Mouse (Mus musculus) limb, embryonic 14.5 days (tissue): ENCODE results near the gene Gfral. TPM values are rescaled to one million over a fixed set of nuclear protein-coding genes. Genes with fewer than 3 reads are reported as not detected.

Source experiments
- ATAC-seq: fragments of 200-750 bp; cut with Nextera tagmentation; 2 replicates; pipeline ENCODE4 v1.8.0; 2017; ENCODE audit warnings: low read depth, moderate number of reproducible peaks, moderate TSS enrichment; ENCODE audit not compliant: low FRiP score
- DNase-seq: peaks from one replicate; pipeline ENCODE4 v3.0.0-alpha.2; 2015; ENCODE audit warnings: low spot score
- H3K27ac ChIP-seq: fragments of 300-500 bp; sonication (generic); replicated peaks from 2 replicates; pipeline ENCODE4 v1.5.1; 2014; ENCODE audit warnings: low read depth, mild to moderate bottlenecking, low read length, moderate library complexity, mixed read lengths
- H3K27me3 ChIP-seq: fragments of 300-500 bp; sonication (generic); 2 replicates; pipeline ENCODE4 v1.6.1; 2014; ENCODE audit warnings: low read length, mixed read lengths; ENCODE audit not compliant: control insufficient read depth, insufficient read depth
- H3K36me3 ChIP-seq: fragments of 300-500 bp; sonication (generic); 2 replicates; pipeline ENCODE4 v1.6.1; 2014; ENCODE audit warnings: mild to moderate bottlenecking, low read length, moderate library complexity, mixed read lengths; ENCODE audit not compliant: control insufficient read depth, insufficient read depth
- H3K4me1 ChIP-seq: fragments of 300-500 bp; sonication (generic); 2 replicates; pipeline ENCODE4 v1.6.1; 2014; ENCODE audit warnings: antibody characterized with exemption, low read length, mixed read lengths; ENCODE audit not compliant: control insufficient read depth, insufficient read depth
- H3K4me2 ChIP-seq: fragments of 300-500 bp; sonication (generic); replicated peaks from 2 replicates; pipeline ENCODE4 v1.6.1; 2014; ENCODE audit warnings: low read depth, mild to moderate bottlenecking, low read length, moderate library complexity; ENCODE audit not compliant: severe bottlenecking
- H3K4me3 ChIP-seq: fragments of 300-500 bp; sonication (generic); replicated peaks from 2 replicates; pipeline ENCODE4 v1.5.1; 2014; ENCODE audit warnings: low read length
- H3K9ac ChIP-seq: fragments of 300-500 bp; sonication (generic); 2 replicates; pipeline ENCODE4 v1.6.1; 2014; ENCODE audit warnings: mild to moderate bottlenecking, low read depth, low read length, moderate library complexity; ENCODE audit not compliant: severe bottlenecking
- H3K9me3 ChIP-seq: fragments of 300-500 bp; sonication (generic); 2 replicates; pipeline ENCODE4 v1.6.1; 2016; ENCODE audit warnings: low read length; ENCODE audit not compliant: control insufficient read depth
- POLR2A ChIP-seq: fragments of 200-500 bp; IDR thresholded peaks from 2 replicates; pipeline ENCODE4 v1.8.0; 2012; ENCODE audit warnings: inconsistent platforms, mild to moderate bottlenecking, moderate library complexity, borderline replicate concordance; ENCODE audit not compliant: insufficient read depth, insufficient read length; ENCODE audit errors: extremely low read depth
- WGBS: fragments of 180-500 bp; shearing (Covaris S2); extraction: QIAGEN DNeasy Blood & Tissue Kit; methylation state at CpG from one replicate; pipeline ENCODE4 v1.1.7; 2014; 5-methylcytosine and 5-hydroxymethylcytosine counted together
- polyA plus RNA-seq, 2 experiments: library from polyadenylated mRNA; depleted of rRNA in 1 of 2; stranded (reverse) in 1 of 2; unstranded in 1 of 2; fragments of >200 nt; fragmentation: Nextera tagmentation in 1 of 2; extraction: Ambion mirVana in 1 of 2; gene quantifications; 2 replicates each; pipeline versions ENCODE4 v1.2.1 to v1.2.3; 2012 to 2014

Gene Gfral
- polyA plus RNA-seq, 2 experiments: not detected

DNA sequence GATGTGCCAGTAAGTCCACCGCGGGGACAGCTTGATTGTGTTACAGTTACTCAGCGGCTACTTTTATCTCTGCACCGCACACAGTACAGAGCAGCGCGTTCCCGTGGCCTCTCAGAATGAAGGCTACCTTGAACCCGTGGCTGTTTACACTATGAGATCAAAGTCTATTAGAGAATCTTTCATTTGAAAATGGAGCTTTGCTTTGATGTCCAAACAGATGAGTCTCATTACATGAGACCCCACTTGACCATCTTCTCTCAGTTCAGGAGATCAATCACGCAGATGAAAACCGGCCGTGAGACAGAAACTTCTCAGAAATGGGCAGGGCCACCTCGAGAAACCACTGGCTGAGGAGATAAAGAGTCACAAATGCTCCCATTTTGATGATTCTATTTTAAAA lies 23.8 kb upstream of the Gfral start:
- H3K4me3 ChIP-seq: peak overlapping the region; percentile 18; the same call in 1 of the 2 replicates
- H3K4me2 ChIP-seq: peak overlapping the region; percentile 81
- no peak for DNase-seq
- no peaks in the 10 kb centered on the region for H3K36me3 ChIP-seq
- 19% methylated on average over 12 of the region's 12 CpGs for WGBS
- no peak overlapping the region for H3K9ac ChIP-seq
- TF ChIP-seq POLR2A: no peak
- H3K4me1 ChIP-seq: peaks cover 6% of the 10 kb centered on the region
- H3K27me3 ChIP-seq: no peaks in the 10 kb centered on the region
- ATAC-seq: no peak
- H3K9me3 ChIP-seq: no peaks in the 10 kb centered on the region
- no peak overlapping the region for H3K27ac ChIP-seq

DNA sequence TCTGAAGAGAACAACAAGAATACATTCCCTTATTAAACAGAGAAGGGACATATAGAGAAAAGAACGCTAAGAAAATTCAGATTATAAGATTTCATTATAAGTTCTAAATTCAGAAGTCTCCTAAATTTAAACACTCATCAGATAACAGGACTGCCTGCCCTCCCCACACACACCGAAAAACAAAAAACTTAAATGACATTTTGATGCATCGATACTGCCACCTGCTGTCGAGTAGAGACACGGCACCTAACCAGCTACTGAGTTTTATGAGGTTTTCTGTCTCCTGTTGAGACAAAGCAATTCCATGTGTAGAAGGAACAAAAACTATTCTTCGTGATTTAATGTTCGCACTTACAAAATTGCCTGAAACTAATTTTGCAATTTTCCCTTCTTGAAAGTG lies 23.2 kb upstream of the Gfral start:
- Histone ChIP-seq H3K4me3 (peak overlapping the region; percentile 39), H3K9me3 (no peaks in the 10 kb centered on the region), H3K27ac (0 out of 2 replicates have a peak overlapping the region, but pooled peaks have one; percentile 58), H3K27me3 (no peaks in the 10 kb centered on the region), H3K9ac (peak overlapping the region; percentile 55), H3K4me1 (peaks cover 3% of the 10 kb centered on the region), H3K4me2 (peak overlapping the region; percentile 81), H3K36me3 (no peaks in the 10 kb centered on the region)
- DNase-seq: peak; percentile 89
- peak; percentile 81 for ATAC-seq
- 2% methylated on average over 7 of the region's 7 CpGs for WGBS
- no peak for TF ChIP-seq POLR2A

DNA sequence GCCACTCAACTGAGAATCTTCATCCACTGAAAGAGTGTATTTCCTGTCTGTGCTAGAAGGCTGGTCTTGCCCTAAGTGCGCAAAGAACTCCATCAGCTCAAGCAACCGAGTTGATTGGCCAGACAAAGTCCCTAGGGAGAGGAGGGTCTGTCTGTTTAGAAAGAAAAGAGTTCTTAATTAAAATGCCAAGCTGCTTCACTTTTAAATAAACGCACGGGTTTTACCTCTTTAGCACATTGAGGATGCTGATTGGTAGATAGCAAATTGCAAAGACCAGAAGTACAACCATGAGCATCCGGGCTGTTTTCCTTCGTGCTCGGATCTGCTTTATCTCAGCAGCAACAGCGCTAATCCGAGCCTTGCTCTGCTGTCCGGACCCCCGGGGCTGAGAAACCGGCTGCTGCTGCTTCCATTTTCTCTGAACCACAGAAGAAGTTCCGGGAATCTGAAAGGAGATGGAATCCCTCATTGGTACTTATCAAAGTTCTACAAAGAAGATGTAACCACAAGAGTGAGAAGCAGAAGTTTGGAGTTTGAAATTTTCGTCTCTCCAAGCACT lies 22.6 kb upstream of the Gfral start:
- Histone ChIP-seq H3K4me1 (peaks cover 3% of the 10 kb centered on the region), H3K36me3 (no peaks in the 10 kb centered on the region), H3K9ac (peak overlapping the region; percentile 55), H3K9me3 (no peaks in the 10 kb centered on the region), H3K4me2 (peak overlapping the region; percentile 81), H3K27me3 (no peaks in the 10 kb centered on the region), H3K4me3 (peak overlapping the region; percentile 39), H3K27ac (peak overlapping the region; percentile 58; the same call in 1 of the 2 replicates)
- DNase-seq (peak; percentile 44), ATAC-seq (peak; percentile 55)
- no peak for TF ChIP-seq POLR2A
- 3% methylated on average over 14 of the region's 14 CpGs for WGBS

DNA sequence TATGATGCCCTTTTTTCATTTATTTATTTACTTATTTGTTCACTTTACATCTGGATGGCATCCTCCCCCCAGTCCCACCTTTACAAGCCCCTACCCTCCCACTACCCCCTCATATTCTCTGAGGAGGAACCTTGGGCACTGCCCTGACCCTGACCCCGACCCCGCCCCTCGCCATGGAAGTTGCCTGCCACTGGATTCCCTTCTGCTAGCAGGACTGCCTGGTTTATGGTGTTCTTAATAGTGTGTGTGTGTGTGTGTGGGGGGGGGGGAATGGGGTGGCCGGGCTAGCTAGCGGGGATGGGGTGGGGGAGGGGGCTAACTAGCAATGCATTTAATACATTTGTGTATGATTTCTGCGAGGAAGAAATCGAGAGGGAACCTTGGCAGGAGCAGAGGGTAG lies 21.4 kb upstream of the Gfral start:
- Histone ChIP-seq H3K36me3 (no peaks in the 10 kb centered on the region), H3K27me3 (no peaks in the 10 kb centered on the region), H3K9ac (no peak overlapping the region), H3K9me3 (no peaks in the 10 kb centered on the region), H3K4me1 (peaks cover 3% of the 10 kb centered on the region), H3K4me3 (no peak overlapping the region), H3K27ac (no peak overlapping the region), H3K4me2 (no peak overlapping the region)
- DNase-seq: no peak
- TF ChIP-seq POLR2A: no peak
- WGBS: 26% methylated on average over 7 of the region's 7 CpGs
- no peak for ATAC-seq

DNA sequence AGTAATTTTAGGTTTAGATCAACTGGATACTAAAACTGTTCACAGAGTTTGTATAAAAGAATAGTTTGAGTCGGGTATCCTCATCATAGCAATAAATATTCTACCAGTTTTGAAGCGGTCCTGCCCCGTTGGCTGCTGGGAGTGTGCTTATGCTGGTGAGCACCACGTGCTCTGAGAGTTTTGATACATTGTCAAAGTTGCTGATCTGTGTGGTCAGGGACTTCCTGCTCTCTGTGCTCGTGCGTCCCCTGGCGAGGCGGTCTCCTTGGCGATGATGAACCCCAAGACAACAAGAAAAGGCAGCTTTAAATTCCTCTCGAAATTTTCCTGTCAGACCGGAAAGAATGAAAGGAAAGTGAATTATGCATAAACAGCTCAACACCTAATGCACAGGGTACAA lies 16.9 kb upstream of the Gfral start:
- H3K27ac ChIP-seq: no peak overlapping the region
- no peaks in the 10 kb centered on the region; the same call in 1 of the 2 replicates for H3K27me3 ChIP-seq
- 50% methylated on average over 11 of the region's 11 CpGs for whole genome bisulfite sequencing
- no peak for TF ChIP-seq POLR2A
- no peak overlapping the region for H3K4me2 ChIP-seq
- H3K9me3 ChIP-seq: no peaks in the 10 kb centered on the region
- no peak overlapping the region for H3K4me3 ChIP-seq
- peaks cover 3% of the 10 kb centered on the region for H3K4me1 ChIP-seq
- DNase-seq (peak; percentile 22), ATAC-seq (peak; percentile 65)
- H3K36me3 ChIP-seq: no peaks in the 10 kb centered on the region
- no peak overlapping the region for H3K9ac ChIP-seq
